Mouse (Mus musculus) frontal cortex, postnatal 36 days (tissue): ENCODE results near the gene Ecm1.
"Not testable (repeated sequence)": the region's sequence is repeated elsewhere in the genome, so short reads cannot be mapped to it uniquely, and the experiment has no call there.

Experiments used
- DNase-seq, 2 experiments: peaks; one replicate each; pipeline ENCODE4 v3.0.0; 2022; ENCODE audit warnings: low spot score in 2 of 2

Ecm1 gene

DNA sequence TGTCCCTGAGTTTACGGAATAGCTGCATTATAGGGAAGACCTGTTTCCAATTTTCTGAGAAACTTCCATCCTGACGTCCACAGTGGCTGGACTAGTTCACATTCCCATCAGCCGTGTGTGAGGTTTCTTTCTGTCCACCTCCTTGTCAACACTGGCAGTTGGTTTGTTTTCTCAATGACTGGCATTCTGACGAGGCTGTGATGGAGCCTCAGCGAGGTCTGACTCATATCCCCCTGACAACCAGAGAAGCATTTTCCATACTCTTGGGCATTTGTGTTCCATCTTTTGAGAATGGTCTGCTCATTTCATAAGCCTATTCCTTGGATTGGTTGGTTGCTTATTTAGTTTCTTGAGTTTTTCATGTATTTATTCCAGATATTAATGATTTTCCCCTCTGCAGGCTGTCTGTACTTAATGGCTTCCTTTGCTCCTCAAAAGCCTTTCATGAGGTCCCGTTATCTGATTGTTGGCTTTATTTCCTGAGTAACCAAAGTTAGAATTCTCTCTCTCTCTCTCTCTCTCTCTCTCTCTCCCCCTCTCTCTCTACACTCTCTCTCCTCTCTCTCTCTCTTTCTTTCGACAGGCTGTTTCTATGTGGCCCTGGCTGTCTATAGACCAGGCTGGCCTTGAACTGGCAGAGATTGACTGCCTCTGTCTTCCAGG is 12.5 kb downstream of the Ecm1 start:
- DNase-seq = no peak

DNA sequence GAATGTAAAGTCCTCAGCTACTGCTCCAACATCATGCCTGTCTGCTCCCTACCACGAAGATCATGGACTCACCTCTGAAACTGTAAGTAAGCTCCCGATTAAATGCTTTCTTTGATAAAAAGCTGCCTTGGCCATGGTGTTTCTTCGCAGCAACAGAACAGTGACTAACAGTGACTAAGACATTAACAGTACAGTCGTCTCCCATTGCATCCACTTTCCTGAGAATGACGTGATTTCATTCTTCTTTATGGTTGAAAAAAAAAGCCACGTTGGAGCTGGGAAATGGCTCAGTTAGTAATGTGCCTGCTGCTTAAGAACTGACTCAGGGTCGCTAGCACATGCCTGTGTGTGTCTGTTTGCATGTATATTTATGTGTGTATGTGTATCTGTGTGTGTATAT is 13.5 kb downstream of the Ecm1 start:
- DNase-seq = no peak

DNA sequence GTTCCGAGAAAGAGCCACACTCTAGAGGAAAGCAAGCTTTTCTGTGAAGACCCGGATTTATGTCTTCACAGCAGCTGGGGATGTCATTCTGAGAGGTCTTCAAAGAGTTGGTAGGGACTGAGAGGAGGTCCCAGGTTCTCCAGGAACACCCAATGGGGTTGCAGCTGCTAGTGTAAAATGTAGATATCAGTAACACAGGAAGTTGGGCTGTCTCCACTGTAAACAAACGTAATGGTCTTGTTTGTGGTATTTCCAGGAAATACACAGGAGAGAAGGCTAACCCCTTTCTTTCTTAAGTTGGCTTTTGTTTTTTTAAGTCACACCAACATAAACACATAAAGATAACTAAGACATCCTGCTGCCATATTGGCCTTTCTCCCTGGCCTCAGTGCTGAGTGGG is 17.0 kb downstream of the Ecm1 start:
- no peak for DNase-seq

GRCm38 (mm10) chr3:95718153-95718552 is 21.2 kb downstream of the Ecm1 start:
- DNase-seq = no peak

GRCm38 (mm10) chr3:95716075-95716474 is 23.3 kb downstream of the Ecm1 start:
- DNase-seq = no peak

- DNase-seq = no peak
These were observed 29.4 kb downstream of the Ecm1 start for GRCm38 (mm10) chr3:95709967-95710366.

DNA sequence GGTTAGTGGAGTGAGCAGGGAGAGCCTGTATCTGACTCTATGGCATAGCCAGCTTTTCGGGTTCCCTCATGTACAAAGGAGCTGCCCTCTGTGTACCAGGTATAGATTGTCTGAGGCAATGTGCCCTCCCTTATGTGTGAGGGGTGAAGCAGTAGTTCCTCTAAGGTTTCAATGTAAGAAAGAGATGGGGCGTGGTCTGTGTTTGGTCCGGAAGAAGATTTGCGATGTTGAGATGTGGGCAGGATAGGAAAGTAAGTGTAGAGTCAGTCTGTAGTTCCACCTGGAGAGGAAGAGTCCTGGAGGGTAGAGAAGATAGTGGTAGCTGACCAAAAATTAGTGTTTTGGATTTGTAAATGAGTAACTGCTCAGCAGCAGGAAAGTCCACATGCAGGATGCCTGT is 30.3 kb downstream of the Ecm1 start:
- no peak for DNase-seq

GRCm38 (mm10) chr3:95707497-95707896 is 31.9 kb downstream of the Ecm1 start:
- DNase-seq = no peak

DNA sequence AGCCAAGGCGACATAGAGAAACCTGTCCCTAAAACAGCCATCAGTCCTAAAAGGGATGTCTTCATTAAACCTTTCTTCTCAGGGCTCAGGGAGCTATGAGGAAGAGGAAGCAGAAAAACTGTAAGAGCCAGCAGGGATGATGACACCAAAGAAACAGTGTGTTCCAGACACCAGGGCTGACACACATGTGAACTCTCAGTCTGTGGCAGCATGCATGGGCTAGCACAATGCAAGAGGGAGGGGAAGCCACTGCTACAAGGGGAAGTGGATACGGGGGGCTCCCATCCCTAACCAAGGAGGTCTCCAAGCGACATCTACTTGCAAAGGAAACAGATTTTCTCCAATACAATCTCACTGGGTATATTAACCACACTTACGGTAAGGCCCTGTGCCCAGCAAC is 33.1 kb downstream of the Ecm1 start:
- DNase-seq = no peak

GRCm38 (mm10) chr3:95704612-95705011 is 34.8 kb downstream of the Ecm1 start:
- DNase-seq = no peak

DNA sequence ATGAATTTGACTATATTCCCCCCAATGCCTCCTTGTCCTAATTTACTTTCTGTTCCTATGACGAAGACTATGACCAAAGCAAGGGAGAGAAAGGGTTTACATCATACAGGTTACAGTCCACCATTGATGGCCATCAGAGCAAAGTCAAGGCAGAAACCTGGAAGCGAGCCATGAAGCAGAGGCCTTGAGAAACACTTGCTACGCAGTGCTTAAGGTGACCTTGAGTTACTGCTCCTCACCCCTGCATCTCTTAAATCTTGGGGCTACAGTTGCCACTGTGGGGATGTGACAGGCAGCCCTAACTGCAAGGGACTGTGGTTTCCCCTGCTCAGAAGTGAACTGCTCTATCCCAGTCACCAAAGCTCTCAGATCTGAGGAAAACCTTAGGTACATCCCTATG is 36.1 kb downstream of the Ecm1 start:
- DNase-seq = no peak

DNA sequence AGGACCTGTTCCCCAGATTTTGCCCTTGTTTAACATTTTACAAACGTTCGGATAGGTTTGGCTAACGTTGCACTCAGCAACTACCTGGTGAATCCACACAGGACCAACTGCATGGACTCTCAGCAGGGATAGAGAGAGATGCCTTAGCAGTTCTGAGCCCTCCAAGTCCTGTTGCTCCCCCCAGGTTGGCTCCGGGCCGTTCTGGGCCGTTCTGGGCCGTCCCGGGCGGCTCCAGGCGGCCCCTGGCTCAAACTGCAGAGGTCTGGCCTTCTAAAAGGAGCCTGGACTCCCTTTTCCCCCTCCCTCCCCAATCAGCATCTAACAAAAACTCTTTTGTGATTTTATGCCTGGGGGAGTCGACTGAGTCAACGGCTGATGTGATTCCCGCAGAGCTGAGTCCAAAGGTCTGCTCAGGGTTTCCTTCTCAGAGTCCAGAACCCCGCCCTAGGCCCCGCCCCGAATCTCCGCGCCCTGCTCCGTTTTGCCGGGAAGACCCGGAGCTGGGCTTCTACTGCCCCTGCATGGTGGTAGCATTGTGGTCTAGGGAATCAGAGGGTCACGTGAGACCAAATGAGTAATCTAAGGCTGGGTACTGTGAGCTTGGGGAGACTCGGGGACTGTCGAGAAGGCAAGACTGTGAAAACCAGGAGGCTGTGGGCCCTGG is 37.4 kb downstream of the Ecm1 start:
- DNase-seq = peak; percentile 29 to 33

- DNase-seq = no peak
These were observed 38.3 kb downstream of the Ecm1 start for GRCm38 (mm10) chr3:95701085-95701484.

DNA sequence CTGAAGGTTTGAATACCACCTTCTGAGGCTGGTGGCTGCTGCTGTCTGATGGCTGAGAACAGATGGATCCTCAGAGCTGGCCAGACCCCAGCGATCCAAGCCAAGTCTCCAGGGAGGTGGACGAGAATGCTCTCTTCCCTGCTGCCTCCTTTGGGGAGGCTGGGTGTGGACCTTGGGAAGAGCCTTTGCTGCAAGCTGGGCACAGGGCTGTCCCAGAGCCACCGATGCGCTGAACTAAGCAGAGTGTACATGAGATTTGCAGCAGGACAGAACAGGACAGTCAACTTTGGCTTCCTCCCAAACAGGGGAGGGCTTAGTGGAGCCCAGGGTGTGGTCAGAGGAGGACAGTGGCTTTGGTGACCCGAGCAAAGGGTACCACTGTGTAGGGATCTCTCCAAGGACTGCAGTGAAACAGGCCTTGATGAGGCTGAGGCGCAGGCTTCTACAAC is 39.1 kb downstream of the Ecm1 start:
- DNase-seq = no peak

- DNase-seq = no peak
These were observed 41.1 kb downstream of the Ecm1 start for GRCm38 (mm10) chr3:95698286-95698685.

- DNase-seq = no peak
These were observed 43.0 kb downstream of the Ecm1 start for GRCm38 (mm10) chr3:95696360-95696759.

- DNase-seq = no peak
These were observed 43.6 kb downstream of the Ecm1 start for GRCm38 (mm10) chr3:95695796-95696195.

- peak in 1 of 2 experiments; percentile 26 for DNase-seq
These were observed 44.3 kb downstream of the Ecm1 start for GRCm38 (mm10) chr3:95694808-95695703.

- no peak for DNase-seq
These were observed 45.3 kb downstream of the Ecm1 start for GRCm38 (mm10) chr3:95693821-95694807.

GRCm38 (mm10) chr3:95692677-95693076 is 46.7 kb downstream of the Ecm1 start:
- no peak for DNase-seq

DNA sequence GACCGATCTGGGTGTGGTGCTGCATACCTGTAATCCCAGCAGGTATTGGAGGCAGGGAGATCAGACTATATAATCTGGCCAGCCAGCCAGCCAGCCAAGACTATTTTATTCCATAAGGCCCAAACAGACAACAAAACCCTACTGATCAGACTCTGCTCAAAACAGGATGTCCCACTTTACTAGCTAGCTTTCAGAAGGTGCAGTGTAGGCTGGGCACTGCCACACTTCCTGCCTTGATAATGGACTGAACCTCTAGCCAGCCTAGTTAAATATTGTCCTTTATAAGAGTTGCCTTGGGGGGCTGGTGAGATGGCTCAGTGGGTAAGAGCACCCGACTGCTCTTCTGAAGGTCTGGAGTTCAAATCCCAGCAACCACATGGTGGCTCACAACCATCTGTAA is 48.8 kb downstream of the Ecm1 start:
- not testable (repeated sequence) for DNase-seq
